Mouse (Mus musculus) kidney, adult 2 months (tissue): ENCODE data around the gene Nudt9. TPM values are rescaled to one million over a fixed set of nuclear protein-coding genes. Genes with fewer than 3 reads are reported as not detected.

ENCODE experiments used
- DNase-seq: peaks from one replicate; pipeline ENCODE4 v3.0.0; 2021
- H3K27ac ChIP-seq: fragments of 200-500 bp; 2 replicates; pipeline ENCODE4 v1.5.1; 2012; ENCODE audit warnings: low read depth, low read length, control low read depth, inconsistent platforms; ENCODE audit not compliant: insufficient read depth
- H3K27me3 ChIP-seq: fragments of 200-500 bp; replicated peaks from 2 replicates; pipeline ENCODE4 v1.6.1; 2012; ENCODE audit warnings: mild to moderate bottlenecking, moderate library complexity, low read length, inconsistent platforms; ENCODE audit not compliant: control insufficient read depth, insufficient read depth
- H3K36me3 ChIP-seq: fragments of 200-500 bp; 2 replicates; pipeline ENCODE4 v1.6.1; 2012; ENCODE audit warnings: mild to moderate bottlenecking, moderate library complexity, low read length, inconsistent platforms; ENCODE audit not compliant: control insufficient read depth, insufficient read depth
- H3K4me1 ChIP-seq: fragments of 200-500 bp; 2 replicates; pipeline ENCODE4 v1.6.1; 2011; ENCODE audit warnings: low read length; ENCODE audit not compliant: control insufficient read depth, insufficient read depth
- H3K4me3 ChIP-seq: fragments of 200-500 bp; 2 replicates; pipeline ENCODE4 v1.5.1; 2011; ENCODE audit warnings: mild to moderate bottlenecking, low read depth, low read length, control low read depth; ENCODE audit not compliant: insufficient read depth
- CTCF ChIP-seq: fragments of 200-500 bp; conservative IDR thresholded peaks from 2 replicates; pipeline ENCODE4 v1.5.1; 2011; ENCODE audit warnings: low read depth, mild to moderate bottlenecking, control low read depth, low read length, moderate library complexity, mixed read lengths; ENCODE audit not compliant: insufficient read depth, insufficient read length
- POLR2A ChIP-seq: fragments of 200-500 bp; IDR thresholded peaks from one replicate; pipeline ENCODE4 v1.6.1; 2011; ENCODE audit warnings: low read depth, low read length, control low read depth
- WGBS: fragments of 180-500 bp; shearing (Covaris S2); methylation state at CpG from one replicate; pipeline ENCODE4 v1.1.7; 2018; 5-methylcytosine and 5-hydroxymethylcytosine counted together
- polyA plus RNA-seq: library from polyadenylated mRNA; depleted of rRNA; stranded (reverse); fragments of >200 nt; gene quantifications from 2 replicates; pipeline ENCODE4 v1.2.3, GENCODE M21; 2012

Gene Nudt9
- polyA plus RNA-seq, 1 experiment, result 63.8 TPM

DNA sequence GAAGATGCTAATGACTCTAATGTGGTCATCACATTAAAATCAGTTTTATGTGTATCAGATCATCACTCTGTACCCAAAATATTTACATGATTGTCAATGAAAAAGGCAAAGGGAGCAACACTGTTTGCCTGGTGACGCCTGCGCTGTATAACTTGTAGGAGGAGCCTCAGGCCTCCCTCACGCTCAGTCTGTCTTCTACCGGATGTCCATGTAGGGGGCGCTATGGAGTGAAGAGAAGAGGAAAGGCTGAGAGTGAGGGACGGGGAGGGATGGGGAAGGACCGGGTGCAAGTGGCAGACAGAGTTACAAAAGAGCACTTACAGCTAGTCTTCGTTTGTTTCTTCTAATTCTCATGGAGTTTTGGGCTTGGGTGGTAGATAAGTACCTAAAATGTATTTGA is 6.8 kb downstream of the Nudt9 start:
- no peak for DNase-seq
- TF ChIP-seq CTCF (peak; percentile 51), POLR2A (no peak)
- H3K4me3 ChIP-seq, result no peak overlapping the region
- no peaks in the 10 kb centered on the region for H3K27me3 ChIP-seq
- H3K36me3 ChIP-seq, result no peaks in the 10 kb centered on the region; the same call in 1 of the 2 replicates
- WGBS, result 63% methylated on average over 8 of the region's 8 CpGs
- peaks cover 4% of the 10 kb centered on the region; the same call in 1 of the 2 replicates for H3K4me1 ChIP-seq
- no peak overlapping the region for H3K27ac ChIP-seq

DNA sequence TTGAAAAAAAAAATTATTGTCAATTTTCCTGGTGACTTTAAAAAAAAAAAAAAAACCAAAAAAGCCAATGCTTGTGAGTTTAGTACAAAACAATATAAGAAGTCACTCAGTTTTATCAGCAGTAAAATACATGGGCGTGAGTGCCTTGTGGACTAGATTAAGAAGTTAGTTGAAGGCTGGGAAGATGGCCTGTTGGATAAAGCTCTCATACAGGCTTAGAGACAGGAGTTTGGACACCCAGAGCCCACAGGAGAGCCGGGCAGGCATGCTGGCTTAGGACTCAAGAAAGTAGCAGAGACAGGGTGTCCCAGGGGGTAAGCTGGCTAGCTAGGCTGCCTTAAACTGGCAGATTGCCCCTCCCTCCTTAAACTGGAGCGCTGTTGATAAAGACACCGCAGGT is 8.8 kb downstream of the Nudt9 start:
- Histone ChIP-seq H3K27ac (no peak overlapping the region), H3K36me3 (peaks cover 1% of the 10 kb centered on the region; the same call in 1 of the 2 replicates), H3K4me3 (no peak overlapping the region), H3K27me3 (no peaks in the 10 kb centered on the region), H3K4me1 (no peaks in the 10 kb centered on the region)
- WGBS, result 97% methylated on average over 4 of the region's 4 CpGs
- DNase-seq, result no peak
- no peak for TF ChIP-seq POLR2A
- TF ChIP-seq CTCF, result no peak

DNA sequence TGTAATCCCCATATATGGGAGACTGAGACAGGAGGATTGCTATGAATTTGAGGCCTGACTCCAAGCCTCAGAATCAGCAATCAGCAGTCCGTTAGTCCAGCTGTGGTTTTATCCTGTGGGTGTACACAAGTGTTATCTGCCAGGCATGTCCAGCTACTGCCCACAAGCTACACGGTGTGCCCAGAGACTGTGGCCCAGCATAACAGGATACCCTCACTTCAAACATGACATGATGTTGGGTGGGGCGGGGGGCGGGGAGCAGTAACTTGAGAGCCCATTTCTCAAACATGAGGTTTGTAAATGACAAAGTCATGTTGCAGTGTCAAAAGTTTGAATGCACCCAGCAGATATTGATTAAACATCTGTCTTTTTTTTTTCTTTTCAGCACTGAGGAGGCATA is 9.7 kb downstream of the Nudt9 start:
- Histone ChIP-seq H3K4me3 (no peak overlapping the region), H3K36me3 (peaks cover 1% of the 10 kb centered on the region; the same call in 1 of the 2 replicates), H3K27me3 (no peaks in the 10 kb centered on the region), H3K4me1 (no peaks in the 10 kb centered on the region), H3K27ac (no peak overlapping the region)
- WGBS, result 84% methylated on average over 4 of the region's 4 CpGs
- TF ChIP-seq CTCF (no peak), POLR2A (no peak)
- no peak for DNase-seq

DNA sequence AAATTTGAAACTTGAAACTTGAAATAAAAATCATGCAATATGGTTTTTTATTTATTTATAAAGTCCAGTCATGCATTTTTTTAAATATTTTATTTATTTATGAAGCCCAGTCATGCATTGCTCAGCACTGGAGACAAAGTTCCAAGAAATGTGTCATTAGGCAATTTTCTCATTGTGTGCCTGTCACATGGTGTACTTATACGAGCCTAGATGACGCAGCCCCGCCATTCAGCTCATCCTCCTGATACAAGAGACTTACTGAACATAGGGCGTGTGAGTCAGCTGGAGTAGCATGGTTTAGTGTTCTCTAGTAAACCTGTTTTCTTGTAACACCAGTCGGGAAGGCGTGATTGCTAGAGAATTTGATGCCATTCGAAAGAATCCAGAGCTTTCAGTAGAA is 10.2 kb downstream of the Nudt9 start:
- Histone ChIP-seq H3K27ac (no peak overlapping the region), H3K27me3 (no peaks in the 10 kb centered on the region), H3K4me3 (no peak overlapping the region), H3K4me1 (no peaks in the 10 kb centered on the region), H3K36me3 (peaks cover 1% of the 10 kb centered on the region; the same call in 1 of the 2 replicates)
- TF ChIP-seq CTCF, result no peak
- no peak for TF ChIP-seq POLR2A
- no peak for DNase-seq
- WGBS, result 87% methylated on average over 7 of the region's 7 CpGs

DNA sequence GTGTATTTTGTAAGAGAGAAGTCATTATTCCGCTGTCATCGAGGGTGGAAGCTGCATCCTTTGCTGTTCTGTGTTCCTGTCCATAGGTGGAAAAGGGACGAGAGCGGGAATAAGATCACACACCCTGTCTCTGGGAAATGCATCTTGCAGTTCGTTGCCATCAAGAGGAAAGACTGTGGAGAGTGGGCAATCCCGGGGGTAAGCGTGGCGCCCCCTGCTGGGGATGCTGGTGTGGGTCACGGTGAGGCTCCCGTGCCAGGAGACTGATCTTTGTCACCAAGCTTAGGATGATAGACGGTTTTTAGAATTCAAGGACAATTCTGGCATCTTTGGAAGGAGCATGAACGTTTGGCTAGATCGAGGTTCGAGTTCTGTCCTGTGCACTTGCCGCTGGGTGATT is 11.9 kb downstream of the Nudt9 start:
- 70% methylated on average over 15 of the region's 15 CpGs for WGBS

DNA sequence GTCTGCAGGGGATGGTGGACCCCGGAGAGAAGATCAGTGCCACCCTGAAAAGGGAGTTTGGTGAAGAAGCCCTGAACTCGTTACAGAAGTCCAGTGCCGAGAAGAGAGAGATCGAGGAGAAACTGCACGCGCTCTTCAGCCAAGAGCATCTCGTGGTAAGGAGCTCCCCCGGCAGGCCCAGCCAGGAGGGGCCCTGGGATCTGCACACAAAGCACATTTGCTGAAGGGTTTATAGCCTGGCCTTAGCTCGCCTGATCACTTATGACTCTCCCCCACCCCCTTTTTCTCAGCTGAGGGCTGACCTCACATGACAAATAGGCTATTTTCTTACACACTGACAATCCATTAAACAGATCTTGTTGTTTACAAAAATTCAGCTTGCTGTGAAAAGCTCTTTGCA is 13.5 kb downstream of the Nudt9 start:
- Histone ChIP-seq H3K27me3 (no peaks in the 10 kb centered on the region), H3K4me1 (no peaks in the 10 kb centered on the region), H3K27ac (no peak overlapping the region), H3K4me3 (no peak overlapping the region), H3K36me3 (peaks cover 1% of the 10 kb centered on the region)
- DNase-seq, result no peak
- TF ChIP-seq CTCF (no peak), POLR2A (no peak)
- WGBS, result 54% methylated on average over 9 of the region's 9 CpGs

More for the DNA sequence above, 11.9 kb downstream of the Nudt9 start:
- no peaks in the 10 kb centered on the region for H3K27me3 ChIP-seq
- no peak overlapping the region for H3K27ac ChIP-seq
- peak; percentile 49 for DNase-seq
- H3K4me1 ChIP-seq, result no peaks in the 10 kb centered on the region
- H3K36me3 ChIP-seq, result peaks cover 1% of the 10 kb centered on the region
- TF ChIP-seq POLR2A (no peak), CTCF (peak; percentile 65)
- H3K4me3 ChIP-seq, result no peak overlapping the region

DNA sequence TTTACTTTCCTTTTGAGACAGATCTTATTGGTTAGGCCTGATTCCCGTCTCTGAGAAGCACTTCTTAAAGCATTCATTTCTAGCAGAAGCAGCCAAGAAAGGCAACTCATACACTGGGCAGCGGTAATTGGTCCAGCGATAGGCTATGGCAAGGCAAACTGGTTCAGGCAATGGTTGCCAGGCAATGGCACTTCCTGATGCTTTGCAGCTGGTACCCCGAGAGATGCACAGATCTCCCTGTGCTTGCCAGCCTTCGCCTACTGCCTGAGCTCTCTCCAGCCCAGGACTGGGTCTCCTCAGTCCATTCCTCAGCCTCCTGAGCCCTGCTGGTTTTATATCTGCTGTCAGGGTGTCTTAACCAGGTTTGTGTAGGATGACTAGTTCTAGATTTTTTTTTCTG is 14.3 kb downstream of the Nudt9 start:
- Histone ChIP-seq H3K36me3 (peaks cover 1% of the 10 kb centered on the region), H3K4me3 (no peak overlapping the region), H3K27me3 (no peaks in the 10 kb centered on the region), H3K27ac (no peak overlapping the region), H3K4me1 (no peaks in the 10 kb centered on the region)
- DNase-seq, result no peak
- TF ChIP-seq CTCF (no peak), POLR2A (no peak)
- WGBS, result 82% methylated on average over 5 of the region's 5 CpGs

DNA sequence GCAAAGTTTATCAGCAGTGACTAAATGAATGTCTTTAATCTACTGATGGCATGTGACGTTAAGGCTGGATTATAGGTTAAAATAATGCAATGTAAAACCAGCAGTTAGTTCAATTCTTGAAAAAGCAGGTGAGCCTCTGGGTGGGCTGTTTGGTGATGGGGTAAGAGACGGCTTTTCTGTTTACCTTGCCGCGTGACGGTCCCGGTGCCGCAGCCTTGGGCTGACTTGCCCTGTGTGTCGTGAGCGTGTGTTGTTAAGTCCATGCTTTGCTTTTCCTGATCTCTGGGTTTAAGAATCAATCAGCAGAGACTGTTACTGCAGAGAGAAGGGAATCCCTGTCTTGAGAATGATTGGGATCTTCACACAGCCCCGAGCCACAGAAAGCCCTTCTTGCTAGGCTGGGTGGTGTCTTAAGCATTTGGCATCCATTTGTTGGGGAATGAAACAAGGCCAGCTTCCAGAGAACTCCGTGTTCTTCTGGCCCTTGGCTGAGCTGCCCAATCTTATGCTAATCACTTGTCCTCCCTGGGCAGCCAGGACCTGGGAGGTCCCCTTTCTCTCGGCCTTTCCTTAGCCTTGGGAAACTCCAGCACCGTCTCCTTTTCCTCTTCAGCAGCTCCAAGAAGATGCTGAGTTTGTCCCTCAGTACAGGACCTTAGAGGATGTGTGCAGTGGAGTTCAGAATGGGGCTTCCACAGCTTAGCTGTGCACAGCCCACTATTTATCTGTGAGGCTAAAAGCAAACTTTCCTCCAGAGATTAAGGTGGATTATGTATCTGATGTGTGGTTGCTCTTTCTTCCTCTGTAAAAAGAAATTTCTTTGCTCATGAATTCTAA is 16.0 kb downstream of the Nudt9 start:
- no peak for DNase-seq
- no peak for TF ChIP-seq POLR2A
- no peak overlapping the region for H3K4me3 ChIP-seq
- H3K36me3 ChIP-seq, result peaks cover 1% of the 10 kb centered on the region
- no peak overlapping the region for H3K27ac ChIP-seq
- H3K4me1 ChIP-seq, result no peaks in the 10 kb centered on the region
- no peaks in the 10 kb centered on the region for H3K27me3 ChIP-seq
- 87% methylated on average over 13 of the region's 13 CpGs for WGBS
